Mouse (Mus musculus): ENCODE results near the gene Tox2.
A peak's percentile ranks its signal among the peaks of the same experiment; 100 is the strongest.

Tox2 gene

DNA sequence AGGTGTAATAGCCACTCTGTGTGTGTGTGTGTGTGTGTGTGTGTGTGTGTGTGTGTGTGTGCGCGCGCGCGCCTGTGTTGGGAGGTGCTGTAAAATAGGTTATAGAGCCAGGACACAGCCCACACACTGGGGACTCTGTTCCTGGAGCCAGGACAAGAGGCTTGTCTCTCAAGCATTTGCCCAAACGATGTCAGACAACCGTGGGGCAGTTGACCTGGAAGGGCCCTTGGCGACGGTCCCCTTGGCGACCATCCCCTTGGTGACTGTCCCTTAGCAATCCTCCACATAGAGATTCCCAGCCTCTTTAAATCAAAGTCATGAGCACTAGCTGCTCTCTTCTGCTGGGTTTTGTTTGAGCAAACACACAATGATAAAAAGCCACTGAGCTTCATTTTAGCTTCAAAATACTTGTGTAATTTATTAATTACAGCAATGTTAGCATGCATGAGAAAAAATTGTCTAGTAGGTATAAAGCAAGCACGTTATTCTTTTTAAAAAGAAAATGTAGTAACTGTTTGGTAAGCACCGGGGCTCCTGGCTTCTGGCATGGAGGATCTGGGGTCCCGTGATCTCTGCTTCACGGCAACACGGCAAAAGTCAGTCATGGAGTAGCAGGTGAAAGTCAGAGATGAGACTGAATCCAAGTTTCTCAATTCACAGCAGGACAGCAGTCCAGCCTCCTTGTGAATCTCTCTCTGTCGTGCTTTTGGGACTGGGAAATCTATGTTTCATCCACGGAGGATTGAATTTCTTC is 3.0 kb downstream of the Tox2 start:
- no peak for DNase-seq

DNA sequence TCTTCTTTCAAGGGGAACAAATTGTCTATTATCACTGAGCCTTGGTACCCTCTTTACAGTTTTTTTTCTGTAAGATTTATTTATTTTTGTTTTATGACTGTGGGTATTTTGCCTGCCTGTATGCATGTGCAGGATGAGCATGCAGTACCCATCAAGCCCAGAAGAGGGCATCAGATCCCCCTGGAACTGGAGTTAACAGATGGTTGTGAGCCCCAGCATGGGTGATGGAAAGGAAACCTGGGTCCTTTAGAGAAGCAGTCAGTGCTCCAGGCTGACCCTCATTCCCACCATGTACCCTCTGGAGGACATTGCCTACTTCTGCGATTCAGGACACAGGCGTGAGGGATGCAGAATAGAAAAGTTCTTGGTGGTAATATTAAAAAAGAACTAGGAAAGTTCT is 4.4 kb downstream of the Tox2 start:
- DNase-seq, result peak; percentile 25

GRCm38 (mm10) chr2:163209139-163209538 is 6.2 kb downstream of the Tox2 start:
- no peak for DNase-seq

DNA sequence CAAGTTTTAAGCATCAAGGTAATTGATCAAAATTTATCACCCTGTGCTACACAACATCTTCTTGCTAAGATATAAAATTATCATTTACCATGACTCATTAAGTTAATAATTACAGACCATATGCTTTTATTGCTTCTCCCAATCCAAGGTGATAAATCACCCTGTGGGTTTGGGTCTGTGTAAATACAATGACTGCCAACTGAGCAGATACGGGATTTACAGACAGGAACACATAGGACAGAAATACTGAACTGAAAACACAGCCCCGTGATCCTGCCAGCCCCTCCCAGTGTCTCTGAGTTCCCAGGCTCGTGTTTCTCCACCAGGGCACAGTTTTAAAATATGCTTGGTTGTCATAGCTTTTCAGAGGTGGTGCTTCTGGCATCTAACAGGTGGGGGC is 10.2 kb downstream of the Tox2 start:
- DNase-seq, result no peak

GRCm38 (mm10) chr2:163218095-163218494 is 15.2 kb downstream of the Tox2 start:
- no peak for DNase-seq

- no peak for DNase-seq
These were observed 15.6 kb downstream of the Tox2 start for GRCm38 (mm10) chr2:163218571-163218970.

DNA sequence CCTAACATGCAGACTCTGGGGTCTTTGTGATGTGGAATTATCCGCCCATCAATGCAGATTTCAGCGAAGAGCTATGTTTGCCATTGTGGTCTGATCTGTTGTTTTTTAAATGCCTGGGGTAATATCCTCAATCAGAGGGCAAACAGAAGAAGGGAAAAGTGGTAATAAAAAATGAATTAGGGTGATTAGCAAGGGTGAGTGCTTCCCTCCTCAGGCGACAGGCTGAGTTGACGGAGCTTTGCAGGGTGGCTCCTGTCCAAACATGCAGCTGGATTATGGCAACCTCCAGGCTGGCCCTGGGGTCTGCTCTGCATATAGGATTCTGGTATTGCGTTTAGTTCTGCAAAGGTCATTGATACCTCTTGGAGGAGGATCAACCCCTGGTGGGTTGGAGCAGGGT is 16.5 kb downstream of the Tox2 start:
- DNase-seq, result peak; percentile 26

DNA sequence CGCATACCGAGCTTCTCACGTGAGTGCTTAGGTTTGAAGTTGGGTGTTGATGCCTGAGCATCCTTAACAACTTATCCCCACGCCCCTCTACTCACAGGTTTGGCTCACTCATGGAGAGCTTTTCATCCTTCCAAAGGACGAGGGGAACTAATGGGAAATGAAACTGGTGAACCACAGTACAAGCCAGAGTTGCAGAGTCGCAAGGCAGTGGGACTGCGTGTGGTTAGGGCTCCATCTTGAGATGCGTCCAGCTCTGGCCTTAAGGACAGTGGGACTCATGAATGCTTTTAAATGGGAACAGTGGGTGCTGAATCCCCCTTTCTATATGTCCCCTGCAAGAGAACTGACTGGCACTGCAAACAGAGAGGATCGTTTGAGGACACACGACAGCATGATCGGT is 17.8 kb downstream of the Tox2 start:
- DNase-seq, result no peak

GRCm38 (mm10) chr2:163225302-163225701 is 22.4 kb downstream of the Tox2 start:
- DNase-seq, result no peak

DNA sequence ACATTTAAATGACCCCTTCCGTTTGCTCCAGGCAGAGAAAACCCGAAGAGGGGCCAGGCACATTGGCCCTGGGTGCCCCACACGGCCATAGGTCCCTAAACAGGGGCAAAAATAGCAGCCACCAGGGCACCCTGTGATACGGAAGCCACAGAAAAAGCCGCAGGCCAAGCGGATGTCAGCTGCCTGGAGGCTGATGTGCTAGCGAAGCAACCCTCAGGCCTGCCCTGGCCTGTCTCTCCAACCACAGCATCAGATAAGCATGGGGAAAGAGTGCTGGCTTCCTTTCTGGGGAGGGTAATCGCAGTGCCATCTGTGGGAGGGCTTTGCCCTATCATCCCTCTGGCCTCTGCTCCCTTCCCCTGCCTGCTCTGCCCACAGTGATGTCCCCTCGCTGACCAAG is 26.1 kb downstream of the Tox2 start:
- DNase-seq, result no peak

DNA sequence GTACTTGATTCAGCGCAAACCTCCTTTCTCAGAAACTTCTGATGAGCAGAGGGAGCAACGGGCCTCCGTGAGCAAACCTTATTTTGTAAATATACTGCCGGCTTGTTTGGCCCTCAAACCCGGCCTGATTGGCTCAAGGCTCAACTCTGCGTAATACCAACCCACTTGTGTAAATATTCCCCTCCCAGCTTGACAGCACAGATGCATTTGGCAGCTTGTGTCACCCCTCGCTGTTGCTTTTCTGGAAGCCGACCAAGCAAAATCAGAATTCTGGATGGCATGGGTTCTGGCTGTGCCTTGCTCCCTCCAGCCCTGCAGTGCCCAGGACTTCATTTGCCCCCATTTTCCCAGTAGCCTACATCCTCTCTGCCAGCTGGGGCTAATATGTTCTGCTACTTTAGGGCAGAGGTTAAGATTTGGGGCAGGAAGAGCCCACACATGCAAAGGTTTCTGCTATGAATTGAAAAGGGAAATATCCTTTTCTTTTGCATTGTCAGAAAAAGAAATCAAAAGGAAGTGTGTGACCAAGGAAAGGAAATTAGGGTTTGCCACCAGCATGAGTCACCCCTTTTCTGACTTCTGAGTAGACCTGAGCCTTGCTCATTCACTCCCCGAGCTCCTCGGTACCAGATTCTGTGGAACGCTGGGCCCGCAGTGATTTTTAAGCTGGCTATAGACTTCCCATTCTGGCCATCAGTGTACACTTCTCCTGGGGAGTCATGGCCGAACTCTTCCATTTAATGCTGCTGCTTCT is 29.0 kb downstream of the Tox2 start:
- DNase-seq, result no peak

GRCm38 (mm10) chr2:163233666-163234065 is 30.7 kb downstream of the Tox2 start:
- no peak for DNase-seq

- DNase-seq, result peak; percentile 18
These were observed 33.1 kb downstream of the Tox2 start for GRCm38 (mm10) chr2:163236057-163236456.

- peak; percentile 75 for DNase-seq
These were observed 35.1 kb downstream of the Tox2 start for GRCm38 (mm10) chr2:163237999-163238529.

DNA sequence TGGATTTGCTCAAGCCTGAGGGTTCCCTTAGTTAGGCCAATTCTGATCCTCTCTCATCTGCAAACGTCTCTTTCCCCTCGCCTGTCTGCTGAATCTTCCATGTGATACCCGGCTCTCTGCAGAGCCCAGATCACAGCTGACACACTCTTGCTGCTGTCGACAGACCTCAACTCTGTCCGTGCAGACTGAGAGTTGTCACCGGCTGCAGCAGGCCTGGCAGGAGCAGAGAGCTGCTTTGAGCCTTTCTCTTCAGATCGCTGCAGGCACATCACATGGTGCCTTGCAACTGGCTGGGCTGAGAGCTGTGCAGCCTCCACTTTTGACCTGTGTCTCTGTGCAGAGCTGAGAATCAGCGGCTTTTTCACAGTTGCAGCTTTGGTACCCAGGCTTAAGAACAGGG is 37.0 kb downstream of the Tox2 start:
- DNase-seq, result no peak

DNA sequence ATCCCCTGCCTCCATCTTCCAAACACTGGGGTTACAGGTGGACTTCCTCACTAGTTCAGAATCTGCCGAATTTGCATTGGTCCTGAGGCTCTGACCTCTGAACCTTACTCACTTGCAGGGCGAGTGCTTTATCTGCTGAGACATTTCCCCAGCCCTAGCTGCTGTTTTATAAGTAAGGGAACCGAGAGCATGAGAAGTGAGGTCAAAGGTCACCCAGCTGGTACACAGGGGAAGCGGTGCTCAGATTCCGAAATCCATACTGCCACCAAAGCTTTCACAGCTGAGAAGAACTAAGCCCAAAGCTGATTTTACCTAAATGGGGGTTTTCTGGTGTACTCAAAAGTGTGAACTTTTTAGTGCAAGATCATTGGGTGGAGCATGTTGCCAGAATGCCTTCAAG is 38.9 kb downstream of the Tox2 start:
- no peak for DNase-seq

DNA sequence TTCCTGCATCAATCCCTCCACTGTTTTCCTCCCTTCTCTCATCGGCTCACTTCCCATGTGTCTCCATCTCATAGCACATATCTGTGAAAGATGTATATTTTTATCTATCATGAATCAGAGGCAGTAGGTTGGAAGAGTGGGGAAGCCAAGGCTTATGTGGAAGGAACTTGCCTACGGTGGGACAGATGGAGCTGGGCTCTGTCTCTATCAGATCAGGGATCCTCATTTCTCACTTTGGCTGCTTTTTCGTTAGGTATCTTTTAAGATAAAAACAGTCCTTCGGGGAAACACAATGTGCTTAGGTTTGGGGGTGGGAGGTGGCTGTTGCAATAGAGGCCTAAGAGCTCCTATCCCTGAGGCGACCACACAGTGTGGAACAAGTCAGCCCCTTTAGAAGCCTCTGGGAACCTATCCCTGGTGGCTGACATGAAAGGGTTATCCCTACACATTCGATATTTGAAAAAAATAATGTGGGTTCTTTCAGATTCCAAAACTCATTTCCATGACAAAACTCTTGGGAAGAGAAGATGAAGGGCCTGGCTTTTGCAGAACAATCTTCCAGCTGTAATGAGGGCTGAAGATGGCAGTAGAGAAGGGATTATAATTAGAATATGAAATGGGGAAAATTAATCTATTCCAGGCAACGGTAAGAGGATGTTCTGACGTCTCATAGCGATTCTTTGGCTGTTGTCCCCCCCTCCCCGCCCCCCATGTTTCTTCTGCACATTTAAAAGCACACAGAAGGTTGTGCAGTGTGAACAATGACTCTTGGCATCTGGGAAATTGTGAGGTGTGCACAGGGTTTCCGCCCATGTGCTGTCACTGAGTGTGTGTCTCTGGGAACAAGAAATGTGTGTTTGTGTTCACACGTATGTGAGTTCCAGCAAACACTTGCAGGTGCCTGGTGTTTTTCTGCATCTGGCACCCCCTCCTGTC is 41.3 kb downstream of the Tox2 start:
- no peak for DNase-seq

GRCm38 (mm10) chr2:163248912-163249311 is 46.0 kb downstream of the Tox2 start:
- DNase-seq, result no peak

DNA sequence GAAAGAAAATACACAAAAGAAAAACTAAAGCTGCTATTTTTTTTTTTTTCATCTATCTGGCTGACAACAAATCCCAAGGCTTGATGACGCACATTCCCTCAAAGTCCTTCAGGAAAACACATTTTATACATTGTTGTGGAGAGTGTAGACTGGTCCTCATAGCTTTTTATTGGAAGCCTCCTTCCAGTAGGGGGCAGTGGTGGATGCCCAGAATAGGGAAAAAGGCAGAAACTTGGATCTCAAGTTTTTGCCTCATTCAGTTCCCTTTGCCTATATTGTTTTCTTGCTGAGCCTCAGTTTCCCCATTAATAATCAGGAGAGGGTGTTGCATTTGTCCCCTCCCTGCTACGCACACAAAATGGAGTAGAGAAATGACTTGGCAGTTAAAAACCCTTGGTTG is 49.7 kb downstream of the Tox2 start:
- DNase-seq, result no peak

DNA sequence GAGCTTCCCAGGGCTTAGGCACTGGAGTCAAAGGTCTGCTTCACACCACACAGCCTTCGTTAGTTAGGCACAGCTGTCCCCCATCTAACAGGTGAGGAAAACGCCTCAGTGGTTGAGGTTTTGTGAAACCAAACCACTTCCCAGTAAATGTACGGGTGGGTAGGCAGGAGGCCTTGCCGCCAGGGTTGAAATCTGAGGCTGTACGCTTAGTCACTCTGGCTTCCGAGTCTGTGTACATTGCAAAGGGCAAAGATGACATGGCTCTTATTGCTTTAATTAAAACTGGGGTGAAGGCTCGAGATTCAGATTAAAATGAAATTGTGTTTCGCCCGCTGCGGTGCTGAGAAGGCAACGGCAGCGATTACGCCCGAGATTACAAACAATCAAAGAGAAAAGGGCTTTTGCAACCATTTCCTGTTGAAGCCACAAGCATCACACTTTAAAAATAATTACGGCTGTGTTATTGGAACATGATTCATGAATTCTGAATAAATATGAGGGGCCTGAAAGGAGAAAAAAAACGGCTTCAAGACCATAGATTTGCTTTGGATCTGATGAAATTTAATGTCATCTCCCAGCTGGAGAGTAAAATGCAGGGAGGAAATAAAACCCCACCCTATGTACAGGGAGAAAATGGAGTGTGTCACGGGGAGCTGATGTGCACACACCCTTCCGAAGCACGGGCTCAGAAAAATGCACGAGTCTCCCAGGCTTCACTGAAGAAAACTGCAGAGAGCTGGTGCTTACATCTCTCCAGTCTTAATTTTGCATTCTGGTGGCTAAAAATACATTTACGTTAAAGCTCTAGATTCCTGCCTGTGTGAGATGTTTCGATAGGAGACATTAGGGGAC is 50.5 kb downstream of the Tox2 start:
- no peak for DNase-seq

GRCm38 (mm10) chr2:163254228-163254627 is 51.3 kb downstream of the Tox2 start:
- DNase-seq, result no peak

GRCm38 (mm10) chr2:163256765-163257164 is 53.8 kb downstream of the Tox2 start:
- no peak for DNase-seq

Measured in kidney, postnatal 10 days (tissue).